Mouse (Mus musculus): ENCODE measurements around the gene Pgls.

Gene Pgls

DNA sequence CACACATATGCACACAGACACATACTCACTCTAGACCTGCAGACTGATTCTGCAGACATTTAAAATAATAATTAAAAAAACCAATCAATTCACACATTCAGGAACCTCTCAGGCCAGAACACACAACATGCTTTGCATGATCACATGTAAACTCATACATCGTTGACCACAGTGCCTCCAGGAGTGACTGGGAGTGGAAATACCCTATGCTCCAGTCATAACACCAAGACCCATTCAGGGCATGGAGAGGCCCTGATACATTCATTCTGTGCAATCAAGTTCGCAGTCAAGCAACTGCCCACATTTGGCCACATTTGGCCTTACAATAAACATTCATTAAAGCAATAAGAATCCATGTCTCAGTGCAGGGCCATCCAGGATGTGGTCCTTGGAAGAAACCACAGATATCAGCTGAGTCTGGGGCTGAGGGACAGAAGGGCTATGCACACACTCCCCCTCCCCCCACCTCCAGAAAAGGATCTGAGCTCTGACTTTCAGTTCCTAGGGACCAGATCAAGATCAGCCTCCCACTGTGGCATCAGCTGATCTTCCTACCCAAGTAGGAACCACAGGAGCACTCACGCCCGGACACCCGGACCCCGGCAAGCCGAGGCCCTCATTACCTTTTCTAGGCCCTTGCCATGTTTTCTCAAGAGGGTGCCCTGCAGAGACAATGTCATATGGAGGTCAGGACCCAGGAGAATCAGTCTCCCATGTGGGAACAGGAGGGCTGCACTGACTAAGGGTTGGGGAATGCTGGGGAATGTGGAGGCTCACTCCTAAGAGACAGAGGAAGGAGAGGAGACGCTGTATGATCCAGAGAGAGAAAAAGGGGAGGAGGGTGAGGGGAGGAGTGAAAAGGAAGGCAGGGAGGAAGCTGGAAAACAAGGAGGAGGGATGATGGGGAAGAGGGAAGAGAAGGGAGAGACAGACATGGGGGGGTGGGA, 45.4 kb downstream of the Pgls start:
- DNase-seq (ENCODE audit: extremely low spot score, low read depth, low spot score) = no peak

DNA sequence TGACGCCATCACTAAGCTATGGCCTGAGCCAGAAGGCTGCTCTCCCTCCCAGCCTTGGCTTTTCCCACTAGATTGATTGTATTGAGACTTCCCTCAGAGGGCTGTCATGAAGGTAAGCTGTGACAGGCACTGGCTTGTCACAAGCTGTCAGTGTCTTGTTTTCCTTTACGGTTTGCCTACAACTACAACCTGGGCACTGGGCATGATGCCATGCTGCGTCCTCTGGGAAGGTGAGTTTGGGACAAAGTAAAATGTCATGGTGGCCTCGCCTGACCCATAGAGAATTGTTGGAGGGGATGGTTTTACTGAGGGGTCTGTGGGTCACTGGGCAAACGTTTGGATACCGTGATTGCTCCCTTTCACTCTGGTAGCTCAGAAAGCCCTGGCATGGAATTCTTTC, 46.3 kb downstream of the Pgls start:
- no peak for DNase-seq (ENCODE audit: extremely low spot score, low read depth, low spot score)

DNA sequence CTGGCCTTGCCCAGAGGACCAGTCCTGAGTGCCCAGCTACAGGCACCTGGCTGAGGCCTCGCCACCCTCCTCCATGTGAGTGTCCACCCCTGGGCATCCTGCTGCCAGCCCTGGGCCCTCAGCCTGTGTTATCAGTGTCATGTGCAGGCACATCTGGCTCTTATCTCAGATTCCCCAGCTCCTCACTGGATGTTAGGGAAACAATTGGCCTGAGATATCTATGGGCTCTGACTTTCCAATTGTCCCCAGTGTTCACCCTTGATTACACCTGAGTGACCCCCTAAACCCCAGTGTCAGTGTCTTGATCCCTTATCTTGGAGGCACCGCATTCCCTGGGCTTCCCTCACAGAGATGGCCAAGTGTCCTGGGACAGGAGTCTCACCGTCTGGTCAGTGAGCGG, 47.3 kb downstream of the Pgls start:
- no peak for DNase-seq (ENCODE audit: extremely low spot score, low read depth, low spot score)

DNA sequence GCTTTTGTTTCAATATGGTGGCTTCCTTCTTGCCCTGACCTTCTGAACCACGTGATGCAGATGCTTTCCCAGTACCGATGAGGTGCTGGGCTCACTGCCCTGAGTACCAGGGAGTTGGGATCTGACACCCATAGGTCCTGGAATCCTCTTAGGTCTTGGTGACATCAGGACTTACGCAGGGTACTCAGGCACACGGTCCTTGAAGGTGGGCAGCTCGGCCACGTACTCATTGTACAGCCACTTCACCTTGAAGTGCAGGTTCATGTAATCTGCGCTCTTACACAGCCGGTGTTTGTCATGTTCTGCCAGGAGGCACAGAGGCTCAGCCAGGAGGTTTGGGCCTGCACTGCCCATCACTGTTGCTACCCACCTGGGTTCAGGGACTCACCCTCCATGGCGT, 53.5 kb downstream of the Pgls start:
- no peak for DNase-seq (ENCODE audit: extremely low spot score, low read depth, low spot score)

All from hindlimb bud, embryonic 11.5 days (tissue).